Mouse (Mus musculus) forebrain, postnatal 0 days (tissue): ENCODE results near the gene Platr25. TPM values are rescaled to one million over a fixed set of nuclear protein-coding genes. Genes with fewer than 3 reads are reported as not detected.
"Not testable (repeated sequence)": the region's sequence is repeated elsewhere in the genome, so short reads cannot be mapped to it uniquely, and the experiment has no call there.

Experiments used
- ATAC-seq: fragments of 200-750 bp; cut with Nextera tagmentation; 2 replicates; pipeline ENCODE4 v1.8.0; 2017; ENCODE audit warnings: mild to moderate bottlenecking, moderate library complexity
- DNase-seq: peaks from one replicate; pipeline ENCODE4 v3.0.0-alpha.2; 2015
- H3K27ac ChIP-seq: fragments of 300-500 bp; sonication (generic); 2 replicates; pipeline ENCODE4 v1.5.1; 2014; ENCODE audit warnings: low read depth, mild to moderate bottlenecking, antibody characterized with exemption, low read length, moderate library complexity, mixed read lengths
- H3K27me3 ChIP-seq: fragments of 300-500 bp; sonication (generic); 2 replicates; pipeline ENCODE4 v1.6.1; 2014; ENCODE audit warnings: mild to moderate bottlenecking, low read length, mixed read lengths; ENCODE audit not compliant: insufficient read depth
- H3K36me3 ChIP-seq: fragments of 300-500 bp; sonication (generic); 2 replicates; pipeline ENCODE4 v1.6.1; 2014; ENCODE audit warnings: mild to moderate bottlenecking, moderate library complexity; ENCODE audit not compliant: insufficient read depth
- H3K4me1 ChIP-seq: fragments of 300-500 bp; sonication (generic); 2 replicates; pipeline ENCODE4 v1.6.1; 2014; ENCODE audit warnings: antibody characterized with exemption; ENCODE audit not compliant: insufficient read depth
- H3K4me2 ChIP-seq: fragments of 300-500 bp; sonication (generic); 2 replicates; pipeline ENCODE4 v1.6.1; 2014; ENCODE audit warnings: low read depth, mild to moderate bottlenecking, moderate library complexity
- H3K4me3 ChIP-seq: fragments of 300-500 bp; sonication (generic); 2 replicates; pipeline ENCODE4 v1.5.1; 2014; ENCODE audit warnings: low read depth, low read length, mixed read lengths
- H3K9ac ChIP-seq: fragments of 300-500 bp; sonication (generic); 2 replicates; pipeline ENCODE4 v1.6.1; 2014; ENCODE audit warnings: mild to moderate bottlenecking
- H3K9me3 ChIP-seq: fragments of 300-500 bp; sonication (generic); 2 replicates; pipeline ENCODE4 v1.6.1; 2016; ENCODE audit warnings: low read length
- CTCF ChIP-seq: sonication (generic); IDR thresholded peaks from 2 replicates; pipeline ENCODE4 v1.5.1; 2016; ENCODE audit warnings: antibody characterized with exemption, control low read depth, low read depth
- WGBS: fragments of 180-500 bp; shearing (Covaris S2); extraction: QIAGEN DNeasy Blood & Tissue Kit; methylation state at CpG from one replicate; pipeline ENCODE4 v1.1.7; 2014; 5-methylcytosine and 5-hydroxymethylcytosine counted together
- microRNA counts: library from miRNA; unstranded; fragments of <30 nt; microRNA quantifications from one replicate; lab custom pipeline; 2015
- microRNA-seq, 2 experiments: library from miRNA; unstranded; fragments of <30 nt; microRNA quantifications; one replicate each; pipeline ENCODE4; 2016
- polyA plus RNA-seq: library from polyadenylated mRNA; unstranded; fragments of >200 nt; fragmentation: Nextera tagmentation; extraction: Ambion mirVana; gene quantifications from 2 replicates; pipeline ENCODE4 v1.2.1, GENCODE M21; 2015
- total RNA-seq: library from RNA; depleted of rRNA; stranded (reverse); fragments of >200 nt; gene quantifications from 2 replicates; pipeline ENCODE4 v1.2.3, GENCODE M21; 2014; rRNA removed

The Platr25 gene
- total and polyA plus RNA-seq, 2 experiments from 2014 or later, result 18.4 to 18.6 TPM

DNA sequence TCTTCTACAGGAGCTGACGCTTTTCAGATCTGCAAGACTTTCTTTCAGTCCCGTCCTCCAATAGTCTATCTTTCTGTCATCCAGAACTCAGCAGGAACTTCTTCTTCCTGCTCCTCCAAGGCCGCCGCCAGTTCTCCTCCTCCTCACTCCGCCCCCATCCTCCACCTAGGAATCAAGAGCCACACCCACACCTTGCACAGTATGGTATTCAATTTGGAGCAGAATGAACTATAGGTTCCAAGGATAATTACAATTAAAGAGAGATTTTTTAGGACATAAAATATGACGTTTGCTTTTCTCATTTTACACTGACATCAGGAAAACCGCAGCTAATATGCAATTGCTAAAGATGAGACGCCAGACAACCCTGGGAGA, 107.2 kb downstream of the Platr25 start:
- ATAC-seq, result peak; percentile 85
- no peak for TF ChIP-seq CTCF
- H3K27me3 ChIP-seq, result no peaks in the 10 kb centered on the region
- 26% methylated on average over 8 of the region's 8 CpGs for WGBS
- H3K27ac ChIP-seq, result no peak overlapping the region
- no peaks in the 10 kb centered on the region for H3K4me1 ChIP-seq
- peak overlapping the region; percentile 51 for H3K9ac ChIP-seq
- H3K9me3 ChIP-seq, result no peaks in the 10 kb centered on the region
- H3K4me3 ChIP-seq, result peak overlapping the region; percentile 43
- peak overlapping the region; percentile 50 for H3K4me2 ChIP-seq
- no peaks in the 10 kb centered on the region for H3K36me3 ChIP-seq
- no peak for DNase-seq

DNA sequence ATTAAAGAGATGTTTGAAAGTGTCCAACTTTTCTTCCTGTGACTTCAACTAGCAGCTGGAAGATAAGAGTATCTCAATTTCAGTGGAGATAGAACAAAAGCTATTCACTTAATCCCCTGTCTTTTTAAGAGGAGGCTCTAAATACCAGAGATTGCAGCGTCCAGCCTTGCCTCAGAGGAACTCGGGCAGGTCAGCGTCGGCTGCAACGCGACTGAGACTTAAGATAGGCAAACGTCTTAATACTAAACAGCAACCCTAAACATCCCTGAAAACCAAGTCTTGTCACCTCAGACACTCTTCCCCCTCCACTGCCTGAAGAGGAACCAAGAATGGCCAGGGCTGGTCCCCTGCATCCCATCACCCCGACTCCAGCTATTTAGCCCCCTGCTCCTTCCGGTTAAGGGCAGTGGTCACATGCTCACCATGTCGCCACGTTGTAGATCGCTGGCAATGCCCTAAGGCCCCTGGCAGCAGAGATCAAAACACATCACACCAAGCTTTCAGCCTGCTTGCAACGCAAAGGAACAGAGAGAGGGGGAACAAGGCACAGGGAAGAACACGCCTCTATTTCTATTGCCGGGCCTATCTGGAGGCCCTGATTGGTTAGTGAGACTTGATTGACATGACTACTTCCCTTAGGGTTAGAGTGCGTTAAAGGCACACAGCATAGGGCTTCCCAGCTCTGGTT, 107.7 kb downstream of the Platr25 start:
- WGBS, result under 1% methylated on average over 16 of the region's 16 CpGs
- ATAC-seq, result peak; percentile 100
- not testable (repeated sequence) for H3K27ac ChIP-seq

GRCm38 (mm10) chr13:62627071-62627470, 133.4 kb downstream of the Platr25 start:
- H3K4me3 ChIP-seq, H3K4me2 ChIP-seq, H3K4me1 ChIP-seq, H3K27me3 ChIP-seq, H3K9me3 ChIP-seq, H3K36me3 ChIP-seq, H3K27ac ChIP-seq, ATAC-seq, H3K9ac ChIP-seq: not testable (repeated sequence)
- peak; percentile 69 for TF ChIP-seq CTCF
- peak; percentile 55 for DNase-seq
- 33% methylated on average over 1 of the region's 1 CpGs for WGBS

More for the DNA sequence above, 107.7 kb downstream of the Platr25 start:
- H3K9me3 ChIP-seq, H3K27me3 ChIP-seq, H3K36me3 ChIP-seq, H3K4me1 ChIP-seq: not testable (repeated sequence)
- Histone ChIP-seq H3K4me2 (peak overlapping the region; percentile 50), H3K4me3 (peak overlapping the region; percentile 43), H3K9ac (peak overlapping the region; percentile 51)
- DNase-seq, result peak; percentile 84

DNA sequence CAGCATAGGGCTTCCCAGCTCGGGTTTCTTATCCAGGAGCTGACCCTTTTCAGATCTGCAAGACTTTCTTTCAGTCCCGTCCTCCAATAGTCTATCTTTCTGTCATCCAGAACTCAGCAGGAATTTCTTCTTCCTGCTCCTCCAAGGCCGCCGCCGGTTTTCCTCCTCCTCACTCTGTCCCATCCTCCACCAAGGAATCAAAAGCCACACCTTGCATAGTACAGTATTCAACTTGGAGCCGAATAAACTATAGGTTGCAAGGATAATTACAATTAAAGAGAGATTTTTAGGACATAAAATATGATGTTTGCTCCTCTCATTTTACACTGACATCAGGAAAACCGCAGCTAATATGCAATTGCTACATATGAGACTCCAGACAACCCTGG, 136.2 kb downstream of the Platr25 start:
- Histone ChIP-seq H3K4me3 (peak overlapping the region; percentile 46), H3K4me2 (peak overlapping the region; percentile 58), H3K9ac (peak overlapping the region; percentile 50)
- ATAC-seq, result peak; percentile 76
- not testable (repeated sequence) for H3K4me1 ChIP-seq, H3K36me3 ChIP-seq, H3K27ac ChIP-seq, H3K9me3 ChIP-seq, H3K27me3 ChIP-seq
- WGBS, result 3% methylated on average over 7 of the region's 7 CpGs
- peak; percentile 50 for DNase-seq

GRCm38 (mm10) chr13:62623577-62624276, 136.8 kb downstream of the Platr25 start, which contains the start of gene 6720489N17Rik:
Gene 6720489N17Rik (minus strand): TSS chr13:62624182.
- peak within 1 kb of the TSS; percentile 58 for H3K4me2 ChIP-seq
- H3K9ac ChIP-seq, result peak within 1 kb of the TSS; percentile 50
- not testable (repeated sequence) for H3K27ac ChIP-seq, H3K4me1 ChIP-seq, H3K36me3 ChIP-seq, H3K9me3 ChIP-seq, H3K27me3 ChIP-seq
- WGBS, result under 1% methylated on average over 15 of the region's 15 CpGs
- ATAC-seq (peak; percentile 100), DNase-seq (peak; percentile 90)
- peak within 1 kb of the TSS; percentile 46 for H3K4me3 ChIP-seq

MicroRNA genes within 50 kb of the gene (microRNA counts, 519-probe panel; counts per million panel counts)
- not detected for microRNA mmu-miR-713 (lab: Ali Mortazavi, UCI)

Small RNA genes lying within 50 kb of the gene (microRNA-seq; reads per million reads assigned to microRNA genes)
- gene Gm24020, result 0 reads per million in 2 experiments
- gene Gm24588, result 0 reads per million in 2 experiments
- 0 reads per million in 2 experiments for gene Mir713

Other genes with a start within 250 kb of the Platr25 start
- gene Zfp935, start 202.2 kb downstream of the Platr25 start, total RNA-seq, result 0.62 TPM in 1 of 2 replicates, not detected in the other
- not detected in 2 replicates for gene Zfp935, start 202.2 kb downstream of the Platr25 start, polyA plus RNA-seq
- gene Zfp934, start 189.5 kb downstream of the Platr25 start, total RNA-seq, result 6.0 and 7.3 TPM in 2 replicates
- gene Zfp934, start 189.5 kb downstream of the Platr25 start, polyA plus RNA-seq, result 6.3 and 8.2 TPM in 2 replicates
- gene 6720489N17Rik, start 136.5 kb downstream of the Platr25 start, total RNA-seq, result 3.8 and 4.4 TPM in 2 replicates
- 3.9 and 5.6 TPM in 2 replicates for gene 6720489N17Rik, start 136.5 kb downstream of the Platr25 start, polyA plus RNA-seq
- 6.6 and 8.1 TPM in 2 replicates for gene Gm5141, start 25.1 kb upstream of the Platr25 start, total RNA-seq
- 3.6 and 6.0 TPM in 2 replicates for gene Gm5141, start 25.1 kb upstream of the Platr25 start, polyA plus RNA-seq
- gene Fbp2, start 97.7 kb upstream of the Platr25 start, total RNA-seq, result 0.46 and 0.62 TPM in 2 replicates
- gene Fbp2, start 97.7 kb upstream of the Platr25 start, polyA plus RNA-seq, result 1.1 and 1.2 TPM in 2 replicates
- 0.15 TPM in 1 of 2 replicates, not detected in the other for gene Fbp1, start 127.6 kb upstream of the Platr25 start, total RNA-seq
- gene Fbp1, start 127.6 kb upstream of the Platr25 start, polyA plus RNA-seq, result 0.21 and 0.45 TPM in 2 replicates
- 33.2 and 47.8 TPM in 2 replicates for gene 2010111I01Rik, start 204.2 kb upstream of the Platr25 start, total RNA-seq
- 17.6 and 20.3 TPM in 2 replicates for gene 2010111I01Rik, start 204.2 kb upstream of the Platr25 start, polyA plus RNA-seq